Mouse (Mus musculus): ENCODE data around the gene Frmd6. TPM values are rescaled to one million over a fixed set of nuclear protein-coding genes. Genes with fewer than 3 reads are reported as not detected.

The Frmd6 gene
- polyA plus RNA-seq, 1 experiment from 2014 or later: 9.9 TPM

DNA sequence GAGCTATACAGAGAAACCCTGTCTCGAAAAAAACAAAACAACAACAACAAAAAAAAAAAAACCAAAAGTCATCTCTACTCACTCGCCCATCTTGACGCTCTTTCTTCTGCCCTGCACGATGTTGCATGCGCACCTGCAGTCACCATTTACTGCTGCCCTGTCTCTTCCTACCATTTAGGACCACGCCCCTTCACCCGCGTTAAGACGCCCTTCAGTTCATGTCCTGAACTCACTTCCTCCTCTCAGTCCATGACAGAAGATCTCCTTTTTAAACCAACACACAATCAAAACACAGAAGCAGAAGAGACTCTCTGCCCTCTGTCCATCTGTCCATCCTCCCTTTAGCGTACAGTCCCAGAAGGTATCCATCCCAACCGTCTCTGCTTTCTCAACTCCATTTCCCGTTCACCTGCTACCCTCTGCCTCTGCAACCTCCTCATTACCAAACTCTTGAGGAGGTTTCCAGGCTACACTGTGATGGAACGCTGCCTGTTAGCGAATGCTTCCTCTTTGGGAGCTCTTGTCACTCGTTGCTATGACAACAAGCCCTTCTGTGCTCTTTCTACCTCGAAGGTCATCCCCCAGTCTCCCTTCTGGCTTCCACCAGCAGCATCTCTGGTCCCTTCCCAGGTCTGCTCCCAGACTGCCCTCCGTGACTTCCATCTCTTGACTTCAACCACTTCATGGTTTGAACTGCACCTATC is 86.5 kb downstream of the Frmd6 start:
- Histone ChIP-seq H3K27me3 (0 out of 2 replicates have a peak, but pooled peaks cover 2% of the 10 kb centered on the region), H3K4me2 (no peak overlapping the region), H3K4me1 (replicated peaks) (0 out of 2 replicates have a peak, but pooled peaks cover 7% of the 10 kb centered on the region), H3K9me3 (no peaks in the 10 kb centered on the region), H3K36me3 (no peaks in the 10 kb centered on the region), H3K27ac (no peak overlapping the region), H3K4me3 (no peak overlapping the region), H3K9ac (no peak overlapping the region)
- WGBS: 61% methylated on average over 17 of the region's 17 CpGs
- no peak for ATAC-seq (ENCODE audit: low FRiP score)

DNA sequence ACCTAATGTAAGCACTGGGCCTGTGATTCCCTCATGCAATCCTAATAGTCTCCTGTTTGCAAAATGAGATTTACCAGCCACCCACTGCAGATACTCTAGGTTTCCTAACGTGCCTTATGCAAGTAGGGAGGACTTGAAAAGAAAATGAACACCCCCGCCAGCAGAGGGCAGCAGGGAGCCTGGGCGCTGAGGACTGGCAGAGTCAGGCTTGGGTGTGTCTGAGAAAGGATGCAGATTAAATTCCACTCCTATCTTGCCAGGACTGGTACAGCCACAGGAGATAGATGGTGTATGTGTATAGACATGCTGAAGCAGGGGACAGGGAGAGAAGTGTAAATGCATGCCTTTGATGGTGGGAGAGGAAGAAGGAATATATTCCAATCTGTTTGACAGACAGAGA is 88.1 kb downstream of the Frmd6 start:
- no peak for ATAC-seq (ENCODE audit: low FRiP score)
- no peaks in the 10 kb centered on the region for H3K9me3 ChIP-seq
- H3K27ac ChIP-seq: no peak overlapping the region
- WGBS: 62% methylated on average over 3 of the region's 3 CpGs
- H3K27me3 ChIP-seq: 0 out of 2 replicates have a peak, but pooled peaks cover under 1% of the 10 kb centered on the region
- no peak overlapping the region for H3K4me3 ChIP-seq
- no peak overlapping the region for H3K9ac ChIP-seq
- H3K4me1 ChIP-seq (replicated peaks): 0 out of 2 replicates have a peak, but pooled peaks cover 7% of the 10 kb centered on the region
- H3K4me2 ChIP-seq: no peak overlapping the region
- H3K36me3 ChIP-seq: no peaks in the 10 kb centered on the region

GRCm38 (mm10) chr12:70914387-70914786 is 89.1 kb downstream of the Frmd6 start:
- Histone ChIP-seq H3K27me3 (no peaks in the 10 kb centered on the region), H3K36me3 (no peaks in the 10 kb centered on the region), H3K4me2 (no peak overlapping the region), H3K9ac (no peak overlapping the region), H3K27ac (no peak overlapping the region), H3K4me3 (no peak overlapping the region), H3K4me1 (replicated peaks) (0 out of 2 replicates have a peak, but pooled peaks cover 7% of the 10 kb centered on the region), H3K9me3 (no peaks in the 10 kb centered on the region)
- ATAC-seq (ENCODE audit: low FRiP score): no peak
- 60% methylated on average over 11 of the region's 11 CpGs for WGBS

DNA sequence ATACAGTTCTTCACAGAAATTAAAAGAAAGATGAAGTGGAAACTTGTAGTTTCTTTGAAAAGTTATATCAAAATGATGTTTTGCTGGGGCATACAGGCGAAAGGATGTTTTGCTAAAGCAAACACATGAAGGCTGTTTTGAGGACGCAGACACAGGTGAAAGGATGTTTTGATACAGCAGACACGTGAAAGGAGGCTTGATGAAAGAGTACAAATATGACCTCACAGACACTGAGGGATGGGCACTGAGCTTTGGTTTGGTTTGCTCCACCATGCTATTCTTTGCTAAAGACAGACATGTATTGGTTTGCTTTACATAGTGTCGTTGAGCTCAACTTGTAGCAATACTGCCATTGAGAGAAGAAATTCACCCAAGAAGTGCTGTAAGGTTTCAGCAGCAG is 104.5 kb downstream of the Frmd6 start:
- H3K9me3 ChIP-seq: no peaks in the 10 kb centered on the region
- no peak overlapping the region for H3K9ac ChIP-seq
- H3K36me3 ChIP-seq: no peaks in the 10 kb centered on the region
- no peak overlapping the region for H3K4me2 ChIP-seq
- H3K27me3 ChIP-seq: no peaks in the 10 kb centered on the region
- no peak overlapping the region for H3K27ac ChIP-seq
- 89% methylated on average over 4 of the region's 4 CpGs for WGBS
- H3K4me3 ChIP-seq: no peak overlapping the region
- no peak for ATAC-seq (ENCODE audit: low FRiP score)
- no peaks in the 10 kb centered on the region for H3K4me1 ChIP-seq (replicated peaks)

DNA sequence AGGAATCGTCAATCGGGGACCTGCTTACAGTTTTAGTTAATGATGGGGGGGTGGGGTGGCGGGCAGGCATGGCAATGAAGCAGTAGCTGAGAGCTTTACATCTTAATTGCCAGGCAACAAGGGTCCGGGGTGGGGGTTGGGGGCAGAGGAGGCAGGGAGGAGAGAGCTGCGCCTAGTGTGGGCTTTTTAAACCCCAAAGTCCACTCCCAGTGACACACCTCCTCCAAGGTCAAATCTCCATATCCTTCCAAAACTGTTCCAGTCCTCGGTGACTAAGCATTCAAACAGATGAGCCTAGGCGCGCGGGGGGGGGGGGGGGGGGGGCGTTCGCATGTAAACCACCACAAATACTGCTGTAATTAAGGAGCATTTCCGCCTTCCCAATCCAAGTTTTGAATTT is 111.8 kb downstream of the Frmd6 start:
- Histone ChIP-seq H3K4me1 (replicated peaks) (peaks cover 13% of the 10 kb centered on the region), H3K4me2 (peak overlapping the region; percentile 64), H3K9ac (peak overlapping the region; percentile 92), H3K27ac (peak overlapping the region; percentile 87), H3K36me3 (peaks cover 7% of the 10 kb centered on the region), H3K9me3 (no peaks in the 10 kb centered on the region), H3K27me3 (no peaks in the 10 kb centered on the region), H3K4me3 (peak overlapping the region; percentile 87)
- peak; percentile 30 for ATAC-seq (ENCODE audit: low FRiP score)
- 20% methylated on average over 10 of the region's 12 CpGs for WGBS

DNA sequence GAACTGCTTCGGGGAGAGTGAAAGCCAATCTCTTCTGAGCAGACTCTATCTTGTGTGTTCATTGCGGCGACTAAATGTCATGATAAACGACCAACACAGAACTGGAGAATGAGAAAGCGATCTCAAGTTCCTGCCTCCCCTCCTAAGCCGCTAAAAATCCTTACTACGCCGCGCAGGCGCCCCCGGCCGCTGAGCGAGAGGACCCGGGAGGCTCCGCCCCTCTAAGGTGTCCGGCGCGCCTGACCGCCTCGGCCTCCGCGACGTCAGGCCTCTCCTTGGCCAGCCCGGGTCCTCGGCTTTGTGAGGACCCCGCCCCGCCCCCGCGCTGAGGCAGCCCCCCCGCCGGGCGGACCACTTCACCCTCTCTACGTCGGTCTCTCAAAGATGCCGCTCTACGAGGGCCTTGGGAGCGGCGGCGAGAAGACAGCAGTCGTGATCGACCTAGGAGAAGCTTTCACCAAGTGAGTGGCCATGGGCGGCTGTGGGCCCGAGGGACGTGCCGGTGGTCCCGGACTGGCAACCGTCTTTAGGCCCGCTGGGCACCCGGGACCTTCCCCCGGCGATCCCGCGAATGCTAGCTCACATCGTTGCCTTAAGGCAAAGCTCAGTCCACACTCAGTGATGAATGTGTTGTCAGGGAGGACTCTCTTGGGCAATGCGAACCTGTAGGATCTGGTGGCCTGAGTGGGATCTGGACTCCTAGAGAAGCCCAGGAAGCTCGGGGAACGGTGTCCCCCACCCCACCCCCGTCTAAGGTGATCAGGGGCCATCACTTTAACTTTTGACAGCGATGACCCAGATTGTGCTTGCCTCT is 112.5 kb downstream of the Frmd6 start, which contains the start of gene Actr10:
TSS of gene Actr10 (plus strand) at position 287 of the 814 bp plus-strand sequence.
- Histone ChIP-seq H3K27me3 (no peaks in the 10 kb centered on the region), H3K9ac (peak within 1 kb of the TSS; percentile 92), H3K9me3 (no peaks in the 10 kb centered on the region), H3K4me3 (peak within 1 kb of the TSS; percentile 87), H3K4me2 (peak within 1 kb of the TSS; percentile 64), H3K36me3 (peaks cover 13% of the 10 kb centered on the region), H3K27ac (peak within 1 kb of the TSS; percentile 87), H3K4me1 (replicated peaks) (peaks cover 13% of the 10 kb centered on the region)
- under 1% methylated on average over 59 of the region's 59 CpGs for WGBS
- ATAC-seq (ENCODE audit: low FRiP score): peak; percentile 96

DNA sequence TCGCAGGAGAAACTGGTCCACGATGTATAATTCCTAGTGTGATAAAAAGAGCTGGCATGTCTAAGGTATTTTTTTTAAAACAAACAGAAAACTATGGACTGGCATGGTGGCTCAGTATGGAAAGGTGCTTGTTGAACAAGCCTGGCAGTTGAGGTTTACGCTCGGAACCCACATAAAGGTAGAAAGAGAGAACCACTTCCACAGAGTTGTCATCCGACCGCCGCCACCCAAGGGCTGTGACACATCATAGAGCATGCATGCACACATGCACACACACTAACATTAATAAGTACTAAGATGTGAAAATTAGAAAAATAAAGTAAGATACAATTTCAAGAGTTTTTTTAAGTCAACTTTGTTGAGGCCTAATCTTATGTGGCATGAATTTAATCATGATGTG is 115.5 kb downstream of the Frmd6 start:
- no peak for ATAC-seq (ENCODE audit: low FRiP score)

GRCm38 (mm10) chr12:70944181-70944580 is 118.9 kb downstream of the Frmd6 start:
- ATAC-seq (ENCODE audit: low FRiP score): no peak
- Histone ChIP-seq H3K4me3 (no peak overlapping the region), H3K4me1 (replicated peaks) (peaks cover 6% of the 10 kb centered on the region), H3K27ac (no peak overlapping the region), H3K4me2 (no peak overlapping the region), H3K9me3 (no peaks in the 10 kb centered on the region), H3K9ac (no peak overlapping the region), H3K36me3 (peaks cover 61% of the 10 kb centered on the region), H3K27me3 (no peaks in the 10 kb centered on the region)
- 97% methylated on average over 5 of the region's 5 CpGs for WGBS

More for the DNA sequence above, 115.5 kb downstream of the Frmd6 start:
- Histone ChIP-seq H3K4me3 (no peak overlapping the region), H3K27ac (no peak overlapping the region), H3K9me3 (no peaks in the 10 kb centered on the region), H3K4me2 (no peak overlapping the region), H3K9ac (no peak overlapping the region), H3K4me1 (replicated peaks) (peaks cover 13% of the 10 kb centered on the region), H3K36me3 (peaks cover 35% of the 10 kb centered on the region), H3K27me3 (no peaks in the 10 kb centered on the region)
- whole genome bisulfite sequencing: 97% methylated on average over 7 of the region's 7 CpGs

- no peak for ATAC-seq (ENCODE audit: low FRiP score)
- Histone ChIP-seq H3K27ac (no peak overlapping the region), H3K4me3 (no peak overlapping the region), H3K9me3 (no peaks in the 10 kb centered on the region), H3K4me1 (replicated peaks) (no peaks in the 10 kb centered on the region), H3K27me3 (no peaks in the 10 kb centered on the region), H3K4me2 (no peak overlapping the region), H3K9ac (no peak overlapping the region), H3K36me3 (peaks cover 72% of the 10 kb centered on the region)
- WGBS: 97% methylated on average over 10 of the region's 10 CpGs
Measured at GRCm38 (mm10) chr12:70946585-70947256, 121.4 kb downstream of the Frmd6 start.

Other genes with a start within 250 kb of the Frmd6 start
- 216 TPM in 2 replicates for gene Actr10, start 112.3 kb downstream of the Frmd6 start, polyA plus RNA-seq (2015; fragmentation: Nextera tagmentation; extraction: Ambion mirVana)
- 599 and 600 TPM in 2 replicates for gene Psma3, start 149.1 kb downstream of the Frmd6 start, polyA plus RNA-seq (2015; fragmentation: Nextera tagmentation; extraction: Ambion mirVana)
- gene Arid4a, start 190.5 kb downstream of the Frmd6 start, polyA plus RNA-seq (2015; fragmentation: Nextera tagmentation; extraction: Ambion mirVana): 41.2 and 41.3 TPM in 2 replicates

Data from hindbrain, embryonic 13.5 days (tissue).